Mouse (Mus musculus) embryonic facial prominence, embryonic 14.5 days (tissue): ENCODE data around the gene Phyhd1. TPM values are rescaled to one million over a fixed set of nuclear protein-coding genes. Genes with fewer than 3 reads are reported as not detected.

Experiments
- ATAC-seq: fragments of 200-750 bp; cut with Nextera tagmentation; 2 replicates; pipeline ENCODE4 v1.8.0; 2017; ENCODE audit warnings: low read depth, moderate number of reproducible peaks, moderate TSS enrichment
- DNase-seq: peaks from one replicate; pipeline ENCODE4 v3.0.0-alpha.2; 2015; ENCODE audit warnings: low spot score
- H3K27ac ChIP-seq: fragments of 300-500 bp; sonication (generic); replicated peaks from 2 replicates; pipeline ENCODE4 v1.5.1; 2014; ENCODE audit warnings: low read depth, mild to moderate bottlenecking, low read length, moderate library complexity
- H3K27me3 ChIP-seq: fragments of 300-500 bp; sonication (generic); replicated peaks from 2 replicates; pipeline ENCODE4 v1.6.1; 2014; ENCODE audit warnings: low read length; ENCODE audit not compliant: control insufficient read depth, insufficient read depth
- H3K36me3 ChIP-seq: fragments of 300-500 bp; sonication (generic); 2 replicates; pipeline ENCODE4 v1.6.1; 2014; ENCODE audit warnings: low read length, mixed read lengths; ENCODE audit not compliant: control insufficient read depth, insufficient read depth
- H3K4me1 ChIP-seq: fragments of 300-500 bp; sonication (generic); 2 replicates; pipeline ENCODE4 v1.6.1; 2014; ENCODE audit warnings: antibody characterized with exemption, low read length; ENCODE audit not compliant: control insufficient read depth, insufficient read depth
- H3K4me2 ChIP-seq: fragments of 300-500 bp; sonication (generic); 2 replicates; pipeline ENCODE4 v1.6.1; 2014; ENCODE audit warnings: low read depth, mild to moderate bottlenecking, low read length, moderate library complexity, mixed read lengths
- H3K4me3 ChIP-seq: fragments of 300-500 bp; sonication (generic); 2 replicates; pipeline ENCODE4 v1.5.1; 2014; ENCODE audit warnings: low read depth, mild to moderate bottlenecking, low read length
- H3K9ac ChIP-seq: fragments of 300-500 bp; sonication (generic); 2 replicates; pipeline ENCODE4 v1.6.1; 2014; ENCODE audit warnings: low read depth, mild to moderate bottlenecking, low read length, moderate library complexity, mixed read lengths
- H3K9me3 ChIP-seq: fragments of 300-500 bp; sonication (generic); 2 replicates; pipeline ENCODE4 v1.6.1; 2016; ENCODE audit warnings: low read length; ENCODE audit not compliant: control insufficient read depth
- WGBS: fragments of 180-500 bp; shearing (Covaris S2); extraction: QIAGEN DNeasy Blood & Tissue Kit; methylation state at CpG from one replicate; pipeline ENCODE4 v1.1.7; 2014; 5-methylcytosine and 5-hydroxymethylcytosine counted together
- polyA plus RNA-seq: library from polyadenylated mRNA; unstranded; fragments of >200 nt; fragmentation: Nextera tagmentation; extraction: Ambion mirVana; gene quantifications from 2 replicates; pipeline ENCODE4 v1.2.1, GENCODE M21; 2014

Gene Phyhd1
- polyA plus RNA-seq, 1 experiment from 2014 or later: 5.7 TPM

- ATAC-seq: no peak
- 90% methylated on average over 15 of the region's 15 CpGs for WGBS
These were observed 6.6 kb upstream of the Phyhd1 start for GRCm38 (mm10) chr2:30259131-30260064.

GRCm38 (mm10) chr2:30261064-30261736 is 4.8 kb upstream of the Phyhd1 start:
- ATAC-seq (no peak), DNase-seq (no peak)
- H3K4me2 ChIP-seq: no peak overlapping the region
- H3K4me3 ChIP-seq: no peak overlapping the region
- H3K4me1 ChIP-seq: peaks cover 19% of the 10 kb centered on the region
- H3K27ac ChIP-seq: no peak overlapping the region
- no peaks in the 10 kb centered on the region for H3K9me3 ChIP-seq
- 84% methylated on average over 4 of the region's 4 CpGs for WGBS
- H3K27me3 ChIP-seq: no peaks in the 10 kb centered on the region
- no peak overlapping the region for H3K9ac ChIP-seq
- H3K36me3 ChIP-seq: peaks cover 78% of the 10 kb centered on the region

More at GRCm38 (mm10) chr2:30259131-30260064, 6.6 kb upstream of the Phyhd1 start:
- H3K4me2 ChIP-seq: no peak overlapping the region
- H3K4me1 ChIP-seq: 0 out of 2 replicates have a peak, but pooled peaks cover 1% of the 10 kb centered on the region
- H3K4me3 ChIP-seq: no peak overlapping the region
- H3K9me3 ChIP-seq: no peaks in the 10 kb centered on the region
- no peak overlapping the region for H3K27ac ChIP-seq
- H3K36me3 ChIP-seq: peaks cover 92% of the 10 kb centered on the region
- no peak for DNase-seq
- no peaks in the 10 kb centered on the region for H3K27me3 ChIP-seq
- no peak overlapping the region for H3K9ac ChIP-seq

GRCm38 (mm10) chr2:30261921-30262839 is 3.8 kb upstream of the Phyhd1 start:
- no peak overlapping the region for H3K9ac ChIP-seq
- no peaks in the 10 kb centered on the region for H3K9me3 ChIP-seq
- WGBS: 89% methylated on average over 16 of the region's 18 CpGs
- no peak overlapping the region for H3K4me3 ChIP-seq
- DNase-seq: no peak
- H3K27ac ChIP-seq: no peak overlapping the region
- no peaks in the 10 kb centered on the region for H3K27me3 ChIP-seq
- H3K4me1 ChIP-seq: peaks cover 28% of the 10 kb centered on the region
- H3K4me2 ChIP-seq: no peak overlapping the region
- H3K36me3 ChIP-seq: peaks cover 68% of the 10 kb centered on the region
- no peak for ATAC-seq

- H3K36me3 ChIP-seq: peaks cover 61% of the 10 kb centered on the region
- DNase-seq: peak; percentile 40
These were observed 3.1 kb upstream of the Phyhd1 start for GRCm38 (mm10) chr2:30262840-30263441.

DNA sequence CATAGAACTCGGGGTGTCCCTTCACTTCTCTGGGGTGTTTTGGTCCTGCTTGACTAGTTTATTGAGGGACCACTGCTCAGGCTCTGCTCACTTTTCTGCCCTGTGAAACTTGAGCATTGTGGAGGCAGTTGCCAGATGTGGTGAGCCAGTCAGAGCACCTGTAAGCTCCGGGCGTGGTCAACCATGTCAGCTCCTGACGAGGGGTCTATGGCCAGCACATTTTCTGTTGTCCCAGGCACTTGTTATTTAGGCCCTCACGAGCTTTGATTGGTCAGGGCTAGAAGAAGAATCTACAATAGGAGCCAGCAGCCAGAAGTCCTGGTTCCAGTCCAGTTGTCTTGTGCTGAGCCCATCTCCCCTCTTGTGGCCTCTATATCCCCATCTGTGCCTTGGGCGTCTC is 2.2 kb upstream of the Phyhd1 start:
- H3K27ac ChIP-seq: no peak overlapping the region
- WGBS: 84% methylated on average over 6 of the region's 6 CpGs
- H3K27me3 ChIP-seq: no peaks in the 10 kb centered on the region
- H3K9ac ChIP-seq: no peak overlapping the region
- no peaks in the 10 kb centered on the region for H3K9me3 ChIP-seq
- ATAC-seq (no peak), DNase-seq (no peak)
- no peak overlapping the region for H3K4me3 ChIP-seq
- peaks cover 52% of the 10 kb centered on the region for H3K36me3 ChIP-seq
- no peak overlapping the region for H3K4me2 ChIP-seq
- H3K4me1 ChIP-seq: peaks cover 28% of the 10 kb centered on the region

More at GRCm38 (mm10) chr2:30262840-30263441, 3.1 kb upstream of the Phyhd1 start:
- 49% methylated on average over 4 of the region's 4 CpGs for WGBS
- Histone ChIP-seq H3K4me1 (peaks cover 28% of the 10 kb centered on the region), H3K4me2 (no peak overlapping the region), H3K9ac (no peak overlapping the region), H3K4me3 (no peak overlapping the region), H3K9me3 (no peaks in the 10 kb centered on the region), H3K27ac (no peak overlapping the region), H3K27me3 (no peaks in the 10 kb centered on the region)
- ATAC-seq: no peak

GRCm38 (mm10) chr2:30264671-30265519 is 1.1 kb upstream of the Phyhd1 start:
- no peak overlapping the region for H3K9ac ChIP-seq
- WGBS: 39% methylated on average over 7 of the region's 7 CpGs
- H3K4me1 ChIP-seq: peaks cover 28% of the 10 kb centered on the region
- no peaks in the 10 kb centered on the region for H3K9me3 ChIP-seq
- ATAC-seq (peak; percentile 31; the same call in 1 of the 2 replicates), DNase-seq (peak; percentile 28)
- peaks cover 44% of the 10 kb centered on the region for H3K36me3 ChIP-seq
- H3K4me3 ChIP-seq: no peak overlapping the region
- no peak overlapping the region for H3K4me2 ChIP-seq
- H3K27ac ChIP-seq: peak overlapping the region; percentile 80
- no peaks in the 10 kb centered on the region for H3K27me3 ChIP-seq

DNA sequence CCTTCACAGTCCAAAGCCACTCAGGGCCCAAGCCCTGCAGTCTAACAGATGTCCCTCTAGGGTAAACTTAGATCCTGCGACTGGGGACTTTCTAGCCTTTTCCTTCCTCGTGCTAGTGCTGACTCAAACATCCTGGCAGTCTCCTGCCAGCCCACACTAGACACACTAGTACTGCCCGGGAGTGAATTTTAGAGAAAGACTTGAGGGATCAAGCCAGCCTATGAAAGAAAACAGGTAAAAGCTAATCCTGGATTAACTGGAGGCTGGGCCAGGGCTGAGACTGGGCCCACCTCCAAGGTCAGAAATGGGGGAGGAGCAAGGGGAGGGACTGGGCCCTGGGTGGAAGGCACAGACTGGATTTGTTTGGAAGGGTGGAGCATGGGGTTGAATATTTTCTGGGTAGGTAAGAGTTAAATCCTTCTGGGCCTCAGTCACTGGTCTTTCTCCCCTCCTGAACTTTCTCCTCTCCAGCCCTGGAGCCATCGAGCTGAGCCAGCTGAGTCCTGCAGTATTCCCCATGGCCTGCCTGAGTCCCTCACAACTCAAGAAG is 464 bp downstream of the Phyhd1 start:
- DNase-seq (peak; percentile 70), ATAC-seq (peak; percentile 60)
- Histone ChIP-seq H3K4me2 (peak overlapping the region; percentile 26; the same call in 1 of the 2 replicates), H3K36me3 (peaks cover 28% of the 10 kb centered on the region), H3K4me1 (peaks cover 28% of the 10 kb centered on the region), H3K27ac (peak overlapping the region; percentile 80), H3K4me3 (no peak overlapping the region), H3K9ac (peak overlapping the region; percentile 42), H3K27me3 (no peaks in the 10 kb centered on the region), H3K9me3 (no peaks in the 10 kb centered on the region)
- 7% methylated on average over 3 of the region's 4 CpGs for WGBS
